Mouse (Mus musculus) liver, embryonic 13.5 days (tissue): Measurements from ENCODE around the gene Ttc21a. TPM values are rescaled to one million over a fixed set of nuclear protein-coding genes. Genes with fewer than 3 reads are reported as not detected.
"Not testable (repeated sequence)": the region's sequence is repeated elsewhere in the genome, so short reads cannot be mapped to it uniquely, and the experiment has no call there.

Source experiments
- ATAC-seq: fragments of 200-750 bp; cut with Nextera tagmentation; 2 replicates; pipeline ENCODE4 v1.8.0; 2017; ENCODE audit warnings: low read depth, mild to moderate bottlenecking, moderate number of reproducible peaks, moderate library complexity
- DNase-seq: peaks from one replicate; pipeline ENCODE4 v3.0.0; 2022
- H3K27ac ChIP-seq: fragments of 300-500 bp; sonication (generic); 2 replicates; pipeline ENCODE4 v1.5.1; 2015; ENCODE audit warnings: moderate library complexity, mild to moderate bottlenecking, inconsistent platforms
- H3K27me3 ChIP-seq: fragments of 300-500 bp; sonication (generic); 2 replicates; pipeline ENCODE4 v1.6.1; 2015; ENCODE audit warnings: mild to moderate bottlenecking, inconsistent platforms
- H3K36me3 ChIP-seq: fragments of 300-500 bp; sonication (generic); 2 replicates; pipeline ENCODE4 v1.6.1; 2015; ENCODE audit warnings: mild to moderate bottlenecking, inconsistent platforms
- H3K4me1 ChIP-seq: fragments of 300-500 bp; sonication (generic); replicated peaks from 2 replicates; pipeline ENCODE4 v1.6.1; 2015; ENCODE audit warnings: inconsistent platforms
- H3K4me2 ChIP-seq: fragments of 300-500 bp; sonication (generic); 2 replicates; pipeline ENCODE4 v1.6.1; 2015; ENCODE audit warnings: inconsistent platforms, mild to moderate bottlenecking, moderate library complexity
- H3K4me3 ChIP-seq: fragments of 300-500 bp; sonication (generic); replicated peaks from 2 replicates; pipeline ENCODE4 v1.5.1; 2015; ENCODE audit warnings: mild to moderate bottlenecking, inconsistent platforms
- H3K9ac ChIP-seq: fragments of 300-500 bp; sonication (generic); 2 replicates; pipeline ENCODE4 v1.6.1; 2015; ENCODE audit warnings: mild to moderate bottlenecking, inconsistent platforms
- H3K9me3 ChIP-seq: fragments of 300-500 bp; sonication (generic); replicated peaks from 2 replicates; pipeline ENCODE4 v1.6.1; 2016; ENCODE audit warnings: inconsistent platforms
- WGBS: fragments of 180-500 bp; shearing (Covaris S2); methylation state at CpG from one replicate; pipeline ENCODE4 v1.1.7; 2015; ENCODE audit not compliant: insufficient replicate concordance; 5-methylcytosine and 5-hydroxymethylcytosine counted together
- polyA plus RNA-seq: library from polyadenylated mRNA; unstranded; fragments of >200 nt; fragmentation: Nextera tagmentation; extraction: Ambion mirVana; gene quantifications from 2 replicates; pipeline ENCODE4 v1.2.1, GENCODE M21; 2015

Ttc21a gene
- polyA plus RNA-seq, 1 experiment from 2014 or later = 0.09 TPM

DNA sequence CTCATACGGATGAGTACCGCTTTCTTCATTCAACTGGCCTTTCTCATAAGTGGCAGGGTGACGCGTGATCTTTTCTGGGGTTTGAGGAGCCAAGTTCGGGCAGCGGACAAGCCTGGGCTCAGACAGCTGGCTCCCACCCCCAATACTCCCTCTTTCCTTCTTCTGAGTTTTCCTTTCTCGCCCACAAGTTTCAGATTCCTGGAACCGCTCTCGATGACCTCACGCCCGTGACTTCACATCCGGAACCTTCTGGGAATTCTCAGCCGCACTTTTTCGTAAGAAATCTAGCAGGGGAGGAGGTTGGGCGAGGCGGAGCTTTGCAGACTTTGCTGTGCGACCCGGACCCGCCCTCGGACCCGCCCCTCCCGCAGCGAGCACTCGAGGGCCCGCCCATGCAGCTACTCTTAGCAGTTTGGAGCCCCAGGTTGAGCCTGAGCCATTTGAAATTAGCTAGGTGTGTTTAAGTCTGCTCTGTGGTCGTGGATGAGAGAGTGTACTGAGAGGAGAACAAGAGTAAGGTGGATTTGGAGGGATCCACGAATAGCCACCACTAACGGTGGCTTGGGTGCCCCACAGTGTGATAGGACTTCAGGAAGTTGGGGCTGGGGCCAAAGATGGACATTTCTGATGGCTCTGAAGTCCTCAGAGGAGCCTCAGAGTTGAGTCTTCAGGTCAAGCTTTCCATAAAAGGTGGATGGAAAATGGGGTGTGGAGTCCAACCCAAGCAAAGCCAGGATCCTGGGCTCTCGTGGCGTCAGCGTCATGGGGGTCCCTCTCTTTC, 64.7 kb downstream of the Ttc21a start:
- Histone ChIP-seq H3K27me3 (peaks cover 3% of the 10 kb centered on the region; the same call in 1 of the 2 replicates), H3K4me1 (peaks cover 32% of the 10 kb centered on the region), H3K4me2 (peak overlapping the region; percentile 79), H3K9me3 (no peaks in the 10 kb centered on the region), H3K27ac (peak overlapping the region; percentile 68), H3K4me3 (peak overlapping the region; percentile 58), H3K9ac (peak overlapping the region; percentile 65), H3K36me3 (no peaks in the 10 kb centered on the region)
- DNase-seq (peak; percentile 82), ATAC-seq (peak; percentile 97)
- 8% methylated on average over 31 of the region's 31 CpGs for WGBS

DNA sequence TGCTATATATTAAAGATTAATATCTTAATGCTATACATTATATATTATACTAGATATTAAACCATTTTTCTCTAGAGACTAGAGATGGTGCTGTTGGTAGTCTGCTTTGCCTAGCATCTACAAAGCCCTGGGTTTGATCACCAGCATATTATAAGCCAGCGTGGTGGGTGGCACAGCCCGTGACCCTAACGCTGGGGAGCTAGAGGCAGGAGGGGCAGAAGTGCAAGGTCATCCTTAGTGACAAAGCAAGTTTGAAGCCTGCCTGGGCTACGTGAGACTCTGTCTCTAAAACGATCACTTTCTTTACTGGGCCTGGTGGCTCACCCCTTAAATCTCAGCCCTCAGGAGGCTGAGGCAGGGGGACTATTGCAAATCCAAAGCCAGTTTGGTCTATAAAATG, 65.5 kb downstream of the Ttc21a start:
- 42% methylated on average over 5 of the region's 5 CpGs for WGBS
- peaks cover 3% of the 10 kb centered on the region; the same call in 1 of the 2 replicates for H3K27me3 ChIP-seq
- peak overlapping the region; percentile 79 for H3K4me2 ChIP-seq
- peak overlapping the region; percentile 68; the same call in 1 of the 2 replicates for H3K27ac ChIP-seq
- H3K4me3 ChIP-seq = no peak overlapping the region
- H3K36me3 ChIP-seq = no peaks in the 10 kb centered on the region; the same call in 1 of the 2 replicates
- H3K4me1 ChIP-seq = peaks cover 32% of the 10 kb centered on the region
- ATAC-seq = peak; percentile 60; the same call in 1 of the 2 replicates
- DNase-seq = peak; percentile 45
- no peaks in the 10 kb centered on the region for H3K9me3 ChIP-seq
- 0 out of 2 replicates have a peak overlapping the region, but pooled peaks have one; percentile 59 for H3K9ac ChIP-seq

DNA sequence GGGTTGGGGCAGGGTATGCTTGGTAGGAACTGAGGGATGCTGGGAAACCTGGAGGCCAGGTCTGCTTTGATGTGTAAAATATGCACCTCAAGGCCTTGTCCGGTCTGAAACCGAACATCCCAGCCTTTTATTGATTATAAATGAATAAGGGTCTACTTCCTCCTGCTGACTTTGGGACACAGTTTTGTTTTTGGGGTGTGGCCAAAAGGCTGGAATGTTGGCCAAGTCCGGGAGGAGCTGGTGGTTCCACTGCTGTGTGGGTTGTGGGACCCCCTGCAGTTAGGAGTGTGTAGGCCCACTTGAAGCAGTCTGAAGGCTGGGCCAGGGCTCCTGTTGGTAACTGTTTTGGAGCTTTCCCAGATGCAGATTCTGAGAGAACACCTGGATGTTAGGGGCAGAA, 68.5 kb downstream of the Ttc21a start:
- Histone ChIP-seq H3K27ac (no peak overlapping the region), H3K4me3 (no peak overlapping the region), H3K9ac (no peak overlapping the region), H3K27me3 (peaks cover 4% of the 10 kb centered on the region), H3K4me1 (peaks cover 30% of the 10 kb centered on the region), H3K4me2 (no peak overlapping the region), H3K36me3 (no peaks in the 10 kb centered on the region; the same call in 1 of the 2 replicates), H3K9me3 (no peaks in the 10 kb centered on the region)
- ATAC-seq = no peak
- no peak for DNase-seq
- WGBS = 73% methylated on average over 3 of the region's 3 CpGs

DNA sequence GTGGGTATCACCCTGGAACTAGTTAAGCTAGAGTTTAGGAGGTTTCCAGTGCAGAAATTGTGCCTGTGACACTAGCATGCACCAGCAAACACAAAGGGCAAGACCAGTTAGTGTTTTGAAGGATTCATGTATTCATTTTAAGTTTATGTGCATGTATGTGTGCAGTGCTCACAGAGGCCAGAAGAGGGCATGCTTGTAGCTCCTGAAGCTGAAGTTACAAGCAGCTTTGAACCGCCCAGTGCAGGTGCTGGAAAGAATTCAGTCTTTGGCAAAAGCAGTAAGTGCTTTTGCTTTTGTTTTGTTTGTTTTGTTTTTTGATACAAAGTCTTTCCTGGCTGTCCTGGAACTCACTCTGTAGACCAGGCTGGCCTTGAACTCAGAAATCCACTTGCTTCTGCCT, 70.4 kb downstream of the Ttc21a start:
- Histone ChIP-seq H3K4me3 (no peak overlapping the region), H3K9me3 (no peaks in the 10 kb centered on the region), H3K4me1 (peaks cover 20% of the 10 kb centered on the region), H3K4me2 (no peak overlapping the region), H3K36me3 (no peaks in the 10 kb centered on the region; the same call in 1 of the 2 replicates), H3K9ac (no peak overlapping the region), H3K27me3 (peaks cover 11% of the 10 kb centered on the region), H3K27ac (no peak overlapping the region)
- 61% methylated on average over 1 of the region's 1 CpGs for WGBS
- ATAC-seq (no peak), DNase-seq (no peak)

DNA sequence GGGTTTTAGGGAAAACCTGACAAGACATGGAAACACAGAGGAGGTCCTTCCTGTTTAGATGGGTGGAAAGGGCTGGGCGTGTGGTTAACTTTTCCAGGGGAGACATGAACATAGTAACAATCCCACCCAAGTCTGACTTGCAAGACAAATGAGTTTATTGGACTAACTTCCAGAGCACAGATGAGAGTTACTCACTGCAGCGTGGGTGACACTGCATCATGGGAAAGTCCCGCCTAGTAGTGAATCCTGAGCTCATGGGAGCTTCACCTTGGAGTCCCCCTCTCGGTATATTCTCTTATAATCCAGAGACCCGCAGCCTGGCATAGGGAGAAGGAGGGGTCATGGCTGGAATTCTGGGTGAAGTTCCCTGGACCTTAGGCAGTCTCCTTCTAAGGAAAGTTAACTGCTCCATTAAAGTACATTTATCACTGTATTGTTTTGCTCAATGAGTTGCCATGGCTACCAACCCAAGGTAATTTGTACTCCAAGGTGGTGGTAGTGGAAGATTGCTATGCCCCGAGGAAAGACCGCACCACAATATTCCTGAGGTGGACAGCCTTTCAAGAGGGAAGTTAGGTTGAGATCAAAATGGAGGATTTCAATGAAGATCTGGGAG, 71.9 kb downstream of the Ttc21a start:
- Histone ChIP-seq H3K9me3 (no peaks in the 10 kb centered on the region), H3K9ac (no peak overlapping the region), H3K4me2 (no peak overlapping the region), H3K36me3 (no peaks in the 10 kb centered on the region; the same call in 1 of the 2 replicates), H3K27ac (no peak overlapping the region), H3K4me3 (no peak overlapping the region), H3K27me3 (peaks cover 15% of the 10 kb centered on the region), H3K4me1 (peaks cover 15% of the 10 kb centered on the region)
- WGBS = 58% methylated on average over 7 of the region's 7 CpGs
- ATAC-seq (no peak), DNase-seq (no peak)

DNA sequence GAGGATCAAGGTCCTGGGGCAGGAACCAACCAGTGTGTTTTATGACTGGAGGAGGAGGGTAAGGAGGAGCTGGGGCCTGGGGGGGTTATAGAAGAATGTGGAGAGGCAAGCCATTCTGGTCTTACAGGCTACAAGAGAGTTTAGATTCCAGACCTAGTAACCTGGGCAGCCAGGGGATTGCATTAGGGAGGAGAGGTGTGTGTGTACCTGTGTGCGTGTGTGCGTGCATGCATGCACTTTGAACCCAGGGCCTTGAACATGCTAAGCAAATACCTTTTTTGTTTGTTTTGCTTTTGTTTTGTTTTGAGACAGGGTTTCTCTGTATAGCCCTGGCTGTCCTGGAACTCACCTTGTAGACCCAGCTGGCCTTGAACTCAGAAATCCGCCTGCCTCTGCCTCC, 72.5 kb downstream of the Ttc21a start:
- H3K4me1 ChIP-seq = peaks cover 15% of the 10 kb centered on the region
- H3K9me3 ChIP-seq = no peaks in the 10 kb centered on the region
- H3K4me3 ChIP-seq = no peak overlapping the region
- H3K36me3 ChIP-seq = no peaks in the 10 kb centered on the region; the same call in 1 of the 2 replicates
- no peak overlapping the region for H3K9ac ChIP-seq
- no peak overlapping the region for H3K27ac ChIP-seq
- H3K27me3 ChIP-seq = peaks cover 15% of the 10 kb centered on the region
- ATAC-seq = no peak
- DNase-seq = no peak
- no peak overlapping the region for H3K4me2 ChIP-seq
- WGBS = 87% methylated on average over 3 of the region's 3 CpGs

DNA sequence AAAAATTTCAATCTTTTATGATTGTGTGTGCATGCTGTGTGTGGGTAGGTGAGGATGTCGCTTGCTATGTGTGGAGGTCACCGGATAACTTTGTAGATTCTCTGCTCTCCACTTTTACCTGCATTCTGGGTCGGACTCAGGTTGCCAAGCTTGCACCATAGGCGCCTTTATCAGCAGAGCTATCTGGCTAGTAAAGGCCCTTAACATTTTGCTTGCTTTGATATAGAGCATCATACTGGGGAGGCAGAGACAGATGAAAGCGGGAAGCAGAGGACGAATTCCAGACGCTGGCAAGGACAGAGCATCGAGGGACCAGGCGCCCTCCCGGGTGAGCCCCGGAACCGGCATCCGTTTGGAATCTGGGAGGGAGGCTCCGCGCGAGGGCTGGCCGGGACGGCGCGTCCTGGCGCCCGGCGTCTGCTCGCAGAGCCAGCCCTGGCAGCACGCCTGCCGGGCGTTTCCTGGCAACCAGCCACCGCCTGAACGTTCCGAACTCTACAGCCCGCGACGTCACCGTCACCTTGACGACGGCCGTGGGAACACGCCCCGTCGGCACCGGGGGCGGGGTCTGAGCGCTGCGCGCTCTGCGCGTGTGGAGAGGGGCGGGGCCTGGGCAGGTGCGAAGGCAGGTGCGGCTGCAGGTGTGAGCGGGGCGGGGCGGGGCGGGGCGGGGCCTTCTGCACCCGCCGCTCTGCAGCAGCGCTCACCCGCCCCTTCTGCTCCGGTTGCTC, 73.5 kb downstream of the Ttc21a start:
- Histone ChIP-seq H3K9ac (peak overlapping the region; percentile 7; the same call in 1 of the 2 replicates), H3K27me3 (peaks cover 15% of the 10 kb centered on the region), H3K4me1 (peaks cover 15% of the 10 kb centered on the region), H3K4me3 (peak overlapping the region; percentile 43), H3K27ac (no peak overlapping the region), H3K9me3 (no peaks in the 10 kb centered on the region), H3K36me3 (no peaks in the 10 kb centered on the region; the same call in 1 of the 2 replicates), H3K4me2 (peak overlapping the region; percentile 68)
- peak; percentile 91 for ATAC-seq
- WGBS = 3% methylated on average over 60 of the region's 60 CpGs
- DNase-seq = peak; percentile 89

DNA sequence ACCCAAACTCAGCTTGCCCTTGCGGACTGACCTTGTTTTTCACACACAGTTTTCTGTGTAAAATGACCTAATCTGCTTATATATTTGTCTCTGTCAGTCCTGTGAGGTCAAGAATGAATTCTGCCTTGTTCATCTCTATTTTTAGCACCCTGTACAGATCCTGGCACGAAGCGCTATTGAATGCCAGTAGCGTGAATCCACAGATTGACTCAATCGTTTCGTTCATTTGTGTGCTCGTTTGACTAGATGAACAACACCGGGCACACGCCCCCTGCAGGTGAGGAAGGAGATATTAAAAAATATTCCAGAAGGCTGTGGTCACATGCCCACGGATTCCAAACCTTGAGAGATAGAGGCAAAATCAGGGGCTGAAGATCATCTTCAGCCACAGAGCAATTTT, 74.1 kb downstream of the Ttc21a start:
- Histone ChIP-seq H3K4me1 (peaks cover 15% of the 10 kb centered on the region), H3K9me3 (no peaks in the 10 kb centered on the region), H3K27ac (no peak overlapping the region), H3K4me3 (peak overlapping the region; percentile 43), H3K4me2 (peak overlapping the region; percentile 68), H3K9ac (0 out of 2 replicates have a peak overlapping the region, but pooled peaks have one; percentile 7), H3K36me3 (no peaks in the 10 kb centered on the region; the same call in 1 of the 2 replicates), H3K27me3 (peaks cover 15% of the 10 kb centered on the region)
- ATAC-seq (peak; percentile 14; the same call in 1 of the 2 replicates), DNase-seq (peak; percentile 43)
- WGBS = 1% methylated on average over 10 of the region's 10 CpGs

DNA sequence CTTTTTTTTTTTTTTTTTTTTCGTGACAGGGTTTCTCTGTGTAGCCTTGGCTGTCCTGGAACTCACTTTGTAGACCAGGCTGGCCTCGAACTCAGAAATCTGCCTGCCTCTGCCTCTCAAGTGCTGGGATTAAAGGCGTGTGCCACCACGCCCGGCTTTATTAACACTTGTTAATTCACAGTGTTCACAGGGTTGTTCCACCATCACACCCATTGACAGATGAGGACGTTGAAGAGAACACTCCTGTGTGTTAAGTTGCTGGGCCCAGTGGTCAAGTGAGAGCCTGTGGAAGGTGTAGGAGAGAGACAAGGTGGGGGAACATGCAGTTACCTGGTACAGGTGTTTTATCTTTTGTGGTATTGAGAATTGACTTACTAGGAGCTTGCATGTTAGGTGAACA, 74.8 kb downstream of the Ttc21a start:
- H3K9me3 ChIP-seq, ATAC-seq, H3K36me3 ChIP-seq, H3K9ac ChIP-seq, H3K27ac ChIP-seq, H3K4me3 ChIP-seq, H3K4me2 ChIP-seq, DNase-seq: not testable (repeated sequence)
- H3K4me1 ChIP-seq = peaks cover 15% of the 10 kb centered on the region
- H3K27me3 ChIP-seq = peaks cover 15% of the 10 kb centered on the region
- 68% methylated on average over 6 of the region's 6 CpGs for WGBS

DNA sequence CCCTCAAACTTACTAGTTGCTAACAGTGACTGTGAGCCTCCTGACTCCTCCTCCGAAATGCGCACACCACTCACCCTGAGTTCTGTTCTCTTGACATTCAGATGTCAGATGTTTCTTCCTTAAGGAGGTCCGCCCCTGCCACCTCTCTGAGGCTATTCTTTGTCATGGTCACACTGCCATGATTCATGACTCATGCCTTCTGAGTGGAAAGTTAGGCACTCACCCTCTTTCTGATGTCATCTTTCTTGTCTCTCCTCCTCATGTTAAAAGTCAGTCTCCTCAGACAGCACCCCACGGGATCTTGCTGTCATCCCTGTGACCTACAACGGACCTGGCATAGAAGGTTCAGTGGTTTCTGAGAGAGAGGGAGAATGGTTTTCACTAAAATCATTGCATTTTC, 75.4 kb downstream of the Ttc21a start:
- WGBS = 74% methylated on average over 5 of the region's 5 CpGs
- Histone ChIP-seq H3K9ac (no peak overlapping the region), H3K27me3 (peaks cover 15% of the 10 kb centered on the region), H3K4me3 (no peak overlapping the region), H3K27ac (no peak overlapping the region), H3K9me3 (no peaks in the 10 kb centered on the region), H3K4me1 (peaks cover 15% of the 10 kb centered on the region), H3K36me3 (no peaks in the 10 kb centered on the region), H3K4me2 (no peak overlapping the region)
- ATAC-seq (no peak), DNase-seq (no peak)

DNA sequence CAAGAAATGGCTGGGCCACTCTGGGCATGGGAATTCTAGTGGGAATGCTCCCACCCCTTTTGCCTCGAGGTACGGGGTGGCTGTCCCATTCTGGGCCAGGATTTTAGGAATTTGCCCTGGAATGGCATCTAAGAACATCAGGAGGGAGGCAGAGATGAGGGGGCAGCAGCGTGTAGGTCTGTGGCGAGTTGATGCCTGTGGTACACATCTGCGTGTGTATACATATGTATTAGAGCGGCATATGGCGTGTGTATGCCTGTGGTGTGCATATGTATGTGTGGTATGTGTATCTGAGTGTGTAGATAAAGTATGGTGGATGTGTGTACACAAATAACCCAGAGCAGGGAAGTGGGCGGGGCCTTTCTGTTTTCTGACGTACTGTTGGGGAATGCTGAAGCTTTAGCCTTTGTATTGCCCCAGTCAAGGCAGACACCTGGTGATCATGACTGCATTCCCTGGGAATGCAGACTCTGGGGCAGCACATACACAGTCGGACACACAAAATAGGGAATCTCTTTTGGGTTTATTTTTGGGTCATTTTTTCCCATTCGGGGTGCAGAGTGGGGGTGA, 75.9 kb downstream of the Ttc21a start:
- no peak for ATAC-seq
- Histone ChIP-seq H3K9ac (no peak overlapping the region), H3K4me1 (peaks cover 15% of the 10 kb centered on the region), H3K9me3 (no peaks in the 10 kb centered on the region), H3K4me2 (no peak overlapping the region), H3K4me3 (no peak overlapping the region), H3K27ac (no peak overlapping the region), H3K27me3 (peaks cover 15% of the 10 kb centered on the region), H3K36me3 (no peaks in the 10 kb centered on the region)
- WGBS = 57% methylated on average over 11 of the region's 11 CpGs
- no peak for DNase-seq
